Mouse (Mus musculus): ENCODE data around the gene Gm3642. TPM values are rescaled to one million over a fixed set of nuclear protein-coding genes. Genes with fewer than 3 reads are reported as not detected.
"Not testable (repeated sequence)": the region's sequence is repeated elsewhere in the genome, so short reads cannot be mapped to it uniquely, and the experiment has no call there.

Gene Gm3642
- polyA plus RNA-seq (2014; fragmentation: Nextera tagmentation; extraction: Ambion mirVana), result not detected in 2 replicates

DNA sequence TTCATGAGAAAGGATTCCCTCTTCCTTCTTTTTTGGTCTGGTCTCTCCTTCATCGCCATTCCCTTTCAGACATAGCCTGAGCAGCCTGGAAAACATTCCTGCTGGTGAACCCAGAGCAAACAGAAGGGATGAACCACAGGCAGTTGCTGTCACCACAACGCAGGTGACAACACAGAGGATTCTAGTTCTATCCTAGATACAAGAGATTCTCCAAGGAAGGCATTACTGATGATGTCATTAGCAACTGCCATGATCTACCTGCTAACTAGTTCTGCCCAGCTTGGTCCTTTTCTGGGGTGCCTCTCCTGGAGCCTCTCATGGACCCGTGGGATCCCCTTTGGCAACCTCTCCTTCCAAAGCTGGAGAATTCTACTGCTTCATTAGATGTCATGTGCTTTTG, at the start of gene Gm3642:
Gene Gm3642 (minus strand): TSS at position 101 of the 400 bp plus-strand sequence.
- H3K9ac ChIP-seq (ENCODE audit: low read length); H3K4me3 ChIP-seq (ENCODE audit: low read depth, low read length); H3K36me3 ChIP-seq (ENCODE audit: control insufficient read depth, insufficient read depth, low read length); H3K27ac ChIP-seq (ENCODE audit: low read depth, low read length); H3K4me1 ChIP-seq (ENCODE audit: control insufficient read depth, insufficient read depth, low read length); DNase-seq (ENCODE audit: low spot score, missing footprints); ATAC-seq (ENCODE audit: low FRiP score); H3K9me3 ChIP-seq (ENCODE audit: control insufficient read depth, low read length); H3K27me3 ChIP-seq (ENCODE audit: control insufficient read depth, insufficient read depth, low read length); H3K4me2 ChIP-seq: not testable (repeated sequence)
- WGBS, result no CpG with 5 or more reads among the region's 3 CpGs

DNA sequence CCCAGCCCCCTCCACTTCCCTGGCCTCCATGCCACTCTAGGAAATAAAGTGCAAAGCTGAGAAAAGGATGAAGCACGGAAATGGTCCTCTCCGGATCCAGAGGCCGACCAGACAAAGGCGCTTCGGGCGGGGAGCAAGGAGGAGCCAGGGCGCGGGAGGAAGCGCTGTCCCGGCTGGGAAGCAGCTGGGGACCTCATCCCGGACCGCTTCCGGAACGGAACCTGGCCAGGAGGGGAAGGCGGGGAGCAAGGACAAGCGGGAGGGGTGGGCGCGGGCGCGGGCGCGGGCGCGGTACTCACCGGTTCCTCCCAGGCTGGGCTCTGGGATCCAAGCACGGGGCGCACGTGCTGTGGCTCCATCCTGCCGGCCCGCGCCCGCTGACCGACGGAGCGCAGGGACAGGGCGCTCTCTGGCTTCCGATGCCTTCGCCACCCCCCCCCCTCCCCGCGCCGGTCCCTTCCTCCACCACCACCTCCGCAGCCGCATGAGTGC, 49.5 kb upstream of the Gm3642 start, which contains the start of gene Gm3667:
Gene Gm3667 (minus strand): TSS at position 442 of the 492 bp plus-strand sequence.
- Histone ChIP-seq H3K4me3 (ENCODE audit: low read depth, low read length) (peak within 1 kb of the TSS; percentile 33), H3K9ac (ENCODE audit: low read length) (peak within 1 kb of the TSS; percentile 38; the same call in 1 of the 2 replicates), H3K4me2 (peak within 1 kb of the TSS; percentile 44)
- not testable (repeated sequence) for ATAC-seq (ENCODE audit: low FRiP score); H3K27ac ChIP-seq (ENCODE audit: low read depth, low read length); H3K27me3 ChIP-seq (ENCODE audit: control insufficient read depth, insufficient read depth, low read length); H3K4me1 ChIP-seq (ENCODE audit: control insufficient read depth, insufficient read depth, low read length); H3K9me3 ChIP-seq (ENCODE audit: control insufficient read depth, low read length); H3K36me3 ChIP-seq (ENCODE audit: control insufficient read depth, insufficient read depth, low read length)
- WGBS, result 1% methylated on average over 11 of the region's 43 CpGs
- DNase-seq (ENCODE audit: low spot score, missing footprints), result peak; percentile 84

DNA sequence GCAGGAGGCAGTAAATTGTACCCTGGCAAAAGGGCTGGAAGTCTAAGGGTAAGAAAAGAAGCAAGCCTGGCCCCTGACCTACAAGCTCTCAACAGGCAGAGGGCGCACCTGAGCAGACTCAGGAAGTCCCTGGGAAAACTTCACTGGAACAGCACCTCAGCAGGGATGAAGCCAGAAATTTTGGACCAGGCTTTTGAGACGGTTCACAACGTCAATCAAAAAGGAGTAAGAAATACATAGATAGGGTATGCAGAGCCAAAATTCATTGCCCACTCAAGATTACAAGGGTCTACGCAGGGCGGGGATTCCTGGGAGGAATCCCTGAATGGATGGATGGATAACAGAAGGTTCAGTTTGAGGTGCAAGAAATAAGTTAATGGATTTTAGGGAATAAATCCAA, 48.7 kb upstream of the Gm3642 start:
- DNase-seq (ENCODE audit: low spot score, missing footprints); H3K36me3 ChIP-seq (ENCODE audit: control insufficient read depth, insufficient read depth, low read length); H3K9me3 ChIP-seq (ENCODE audit: control insufficient read depth, low read length); ATAC-seq (ENCODE audit: low FRiP score); H3K9ac ChIP-seq (ENCODE audit: low read length); H3K4me1 ChIP-seq (ENCODE audit: control insufficient read depth, insufficient read depth, low read length); H3K27ac ChIP-seq (ENCODE audit: low read depth, low read length); H3K27me3 ChIP-seq (ENCODE audit: control insufficient read depth, insufficient read depth, low read length); H3K4me3 ChIP-seq (ENCODE audit: low read depth, low read length): not testable (repeated sequence)
- WGBS, result 21% methylated on average over 3 of the region's 5 CpGs
- peak overlapping the region; percentile 44; the same call in 1 of the 2 replicates for H3K4me2 ChIP-seq

DNA sequence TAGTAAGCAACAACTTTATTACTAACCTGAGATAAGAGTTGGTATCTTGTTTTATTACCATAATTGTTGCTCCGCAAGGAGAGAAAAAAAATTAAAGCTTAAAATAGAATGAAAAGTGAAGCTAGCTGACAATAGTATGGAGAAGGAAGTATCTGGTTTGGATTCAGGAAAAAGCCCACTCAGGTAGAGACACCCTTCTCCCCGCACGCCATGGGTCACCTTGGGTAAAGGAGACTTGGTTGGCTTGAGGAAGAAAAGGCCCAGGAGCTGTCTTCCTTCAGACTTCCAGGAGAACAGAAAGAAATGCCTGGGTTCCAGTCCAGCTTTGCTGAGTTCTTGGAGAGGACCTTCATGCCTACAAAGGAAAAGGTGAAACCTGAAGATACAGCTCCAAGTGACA, 16.8 kb downstream of the Gm3642 start:
- not testable (repeated sequence) for H3K36me3 ChIP-seq (ENCODE audit: control insufficient read depth, insufficient read depth, low read length); ATAC-seq (ENCODE audit: low FRiP score); H3K4me3 ChIP-seq (ENCODE audit: low read depth, low read length); H3K9me3 ChIP-seq (ENCODE audit: control insufficient read depth, low read length); H3K9ac ChIP-seq (ENCODE audit: low read length); H3K27me3 ChIP-seq (ENCODE audit: control insufficient read depth, insufficient read depth, low read length); H3K4me1 ChIP-seq (ENCODE audit: control insufficient read depth, insufficient read depth, low read length); H3K27ac ChIP-seq (ENCODE audit: low read depth, low read length); DNase-seq (ENCODE audit: low spot score, missing footprints); H3K4me2 ChIP-seq
- WGBS, result 90% methylated on average over 3 of the region's 3 CpGs

Other genes with a start within 250 kb of the Gm3642 start
- 0.22 and 0.42 TPM in 2 replicates for gene Gm3629, start 249.7 kb downstream of the Gm3642 start, polyA plus RNA-seq (2014; fragmentation: Nextera tagmentation; extraction: Ambion mirVana)
- gene Gm3460, start 217.9 kb downstream of the Gm3642 start, polyA plus RNA-seq (2014; fragmentation: Nextera tagmentation; extraction: Ambion mirVana), result not detected in 2 replicates
- gene Gm10251, start 156.1 kb downstream of the Gm3642 start, polyA plus RNA-seq (2014; fragmentation: Nextera tagmentation; extraction: Ambion mirVana), result not detected in 2 replicates
- not detected in 2 replicates for gene Gm8050, start 120.1 kb downstream of the Gm3642 start, polyA plus RNA-seq (2014; fragmentation: Nextera tagmentation; extraction: Ambion mirVana)
- gene Gm3636, start 98.0 kb downstream of the Gm3642 start, polyA plus RNA-seq (2014; fragmentation: Nextera tagmentation; extraction: Ambion mirVana), result 6.0 and 7.7 TPM in 2 replicates
- not detected in 2 replicates for gene Gm8362, start 65.9 kb downstream of the Gm3642 start, polyA plus RNA-seq (2014; fragmentation: Nextera tagmentation; extraction: Ambion mirVana)
- gene Gm3667, start 49.7 kb upstream of the Gm3642 start, polyA plus RNA-seq (2014; fragmentation: Nextera tagmentation; extraction: Ambion mirVana), result 1.8 and 2.1 TPM in 2 replicates
- not detected in 2 replicates for gene Gm6356, start 133.5 kb upstream of the Gm3642 start, polyA plus RNA-seq (2014; fragmentation: Nextera tagmentation; extraction: Ambion mirVana)
- gene Gm10406, start 187.1 kb upstream of the Gm3642 start, polyA plus RNA-seq (2014; fragmentation: Nextera tagmentation; extraction: Ambion mirVana), result 1.0 and 1.7 TPM in 2 replicates
- not detected in 2 replicates for gene Gm3685, start 204.7 kb upstream of the Gm3642 start, polyA plus RNA-seq (2014; fragmentation: Nextera tagmentation; extraction: Ambion mirVana)